Mouse (Mus musculus): ENCODE measurements at regions not wholly inside any gene's neighbourhood (a gene's known extent, or its start where the extent isn't known, plus 50 kb on each side); places are given as distances from the start of the nearest gene placed in this dataset.
"Not testable (repeated sequence)": the region's sequence is repeated elsewhere in the genome, so short reads cannot be mapped to it uniquely, and the experiment has no call there.

GRCm38 (mm10) chr16:30683986-30684385 is 84.5 kb downstream of the Fam43a start:
- DNase-seq (ENCODE audit: extremely low spot score, low spot score) = no peak

- DNase-seq (ENCODE audit: extremely low spot score, low spot score) = no peak
Observed at GRCm38 (mm10) chr16:30686536-30686935, 87.0 kb downstream of the Fam43a start.

- no peak for DNase-seq (ENCODE audit: extremely low spot score, low spot score)
Observed at GRCm38 (mm10) chr16:30687225-30687624, 87.7 kb downstream of the Fam43a start.

GRCm38 (mm10) chr16:30687682-30688081 is 88.2 kb downstream of the Fam43a start:
- DNase-seq (ENCODE audit: extremely low spot score, low spot score) = no peak

- no peak for DNase-seq (ENCODE audit: extremely low spot score, low spot score)
Observed at GRCm38 (mm10) chr16:30690531-30690930, 91.0 kb downstream of the Fam43a start.

- no peak for DNase-seq (ENCODE audit: extremely low spot score, low spot score)
Observed at GRCm38 (mm10) chr16:30691964-30692363, 92.4 kb downstream of the Fam43a start.

- DNase-seq (ENCODE audit: extremely low spot score, low spot score) = no peak
Observed at GRCm38 (mm10) chr16:30692541-30693141, 93.1 kb downstream of the Fam43a start.

- DNase-seq (ENCODE audit: extremely low spot score, low spot score) = no peak
Observed at GRCm38 (mm10) chr16:30693206-30693605, 93.7 kb downstream of the Fam43a start.

- DNase-seq (ENCODE audit: extremely low spot score, low spot score) = no peak
Observed at GRCm38 (mm10) chr16:30693839-30694527, 94.5 kb downstream of the Fam43a start.

GRCm38 (mm10) chr16:30695691-30696090 is 96.2 kb downstream of the Fam43a start:
- DNase-seq (ENCODE audit: extremely low spot score, low spot score) = no peak

GRCm38 (mm10) chr16:30697209-30697608 is 97.7 kb downstream of the Fam43a start:
- no peak for DNase-seq (ENCODE audit: extremely low spot score, low spot score)

- DNase-seq (ENCODE audit: extremely low spot score, low spot score) = no peak
Observed at GRCm38 (mm10) chr16:30697806-30698205, 98.3 kb downstream of the Fam43a start.

- no peak for DNase-seq (ENCODE audit: extremely low spot score, low spot score)
Observed at GRCm38 (mm10) chr16:30703831-30704230, 104.3 kb downstream of the Fam43a start.

GRCm38 (mm10) chr16:30709501-30709900 is 110.0 kb downstream of the Fam43a start:
- DNase-seq (ENCODE audit: extremely low spot score, low spot score) = no peak

GRCm38 (mm10) chr16:30709975-30710374 is 110.5 kb downstream of the Fam43a start:
- DNase-seq (ENCODE audit: extremely low spot score, low spot score) = no peak

GRCm38 (mm10) chr16:30712570-30712969 is 113.0 kb downstream of the Fam43a start:
- DNase-seq (ENCODE audit: extremely low spot score, low spot score) = no peak

- not testable (repeated sequence) for DNase-seq (ENCODE audit: extremely low spot score, low spot score)
Observed at GRCm38 (mm10) chr16:30717577-30717976, 118.1 kb downstream of the Fam43a start.

GRCm38 (mm10) chr16:30720791-30721190 is 121.3 kb downstream of the Fam43a start:
- DNase-seq (ENCODE audit: extremely low spot score, low spot score) = no peak

GRCm38 (mm10) chr16:30721223-30721622 is 121.7 kb downstream of the Fam43a start:
- no peak for DNase-seq (ENCODE audit: extremely low spot score, low spot score)

GRCm38 (mm10) chr16:30722372-30722771 is 122.8 kb downstream of the Fam43a start:
- no peak for DNase-seq (ENCODE audit: extremely low spot score, low spot score)

- no peak for DNase-seq (ENCODE audit: extremely low spot score, low spot score)
Observed at GRCm38 (mm10) chr16:30724591-30724990, 125.1 kb downstream of the Fam43a start.

- no peak for DNase-seq (ENCODE audit: extremely low spot score, low spot score)
Observed at GRCm38 (mm10) chr16:30732770-30733415, 133.4 kb downstream of the Fam43a start.

- peak; percentile 50 for DNase-seq (ENCODE audit: extremely low spot score, low spot score)
Observed at GRCm38 (mm10) chr16:30733478-30733877, 134.0 kb downstream of the Fam43a start.
